Mouse (Mus musculus): Measurements from ENCODE around the gene Mycl. TPM values are rescaled to one million over a fixed set of nuclear protein-coding genes. Genes with fewer than 3 reads are reported as not detected.

Mycl gene
- total RNA-seq, 2 experiments from 2014 or later = 1.7 to 2.5 TPM

Other genes starting within 250 kb of the Mycl start
- gene Ppt1, start 159.4 kb upstream of the Mycl start, total RNA-seq (2015; ENCODE audit: low replicate concordance) = 33.6 and 48.4 TPM in 2 replicates
- gene Ppt1, start 159.4 kb upstream of the Mycl start, total RNA-seq (2017; ENCODE audit: low replicate concordance) = 12.9 and 14.9 TPM in 2 replicates
- 77.8 and 106 TPM in 2 replicates for gene Cap1, start 109.6 kb upstream of the Mycl start, total RNA-seq (2015; ENCODE audit: low replicate concordance)
- gene Cap1, start 109.6 kb upstream of the Mycl start, total RNA-seq (2017; ENCODE audit: low replicate concordance) = 76.8 and 86.9 TPM in 2 replicates
- not detected in 2 replicates for gene Mfsd2a, start 34.5 kb upstream of the Mycl start, total RNA-seq (2015; ENCODE audit: low replicate concordance)
- gene Mfsd2a, start 34.5 kb upstream of the Mycl start, total RNA-seq (2017; ENCODE audit: low replicate concordance) = not detected in 2 replicates
- 3.5 and 5.0 TPM in 2 replicates for gene Trit1, start 20.9 kb downstream of the Mycl start, total RNA-seq (2015; ENCODE audit: low replicate concordance)
- 2.0 and 3.2 TPM in 2 replicates for gene Trit1, start 20.9 kb downstream of the Mycl start, total RNA-seq (2017; ENCODE audit: low replicate concordance)
- gene Bmp8b, start 109.5 kb downstream of the Mycl start, total RNA-seq (2015; ENCODE audit: low replicate concordance) = 0.19 TPM in 1 of 2 replicates, not detected in the other
- gene Bmp8b, start 109.5 kb downstream of the Mycl start, total RNA-seq (2017; ENCODE audit: low replicate concordance) = 0.28 TPM in 1 of 2 replicates, not detected in the other
- not detected in 2 replicates for gene Oxct2b, start 120.6 kb downstream of the Mycl start, total RNA-seq (2015; ENCODE audit: low replicate concordance)
- gene Oxct2b, start 120.6 kb downstream of the Mycl start, total RNA-seq (2017; ENCODE audit: low replicate concordance) = not detected in 2 replicates
- 5.2 and 5.6 TPM in 2 replicates for gene Ppie, start 144.3 kb downstream of the Mycl start, total RNA-seq (2015; ENCODE audit: low replicate concordance)
- gene Ppie, start 144.3 kb downstream of the Mycl start, total RNA-seq (2017; ENCODE audit: low replicate concordance) = 4.3 and 15.4 TPM in 2 replicates
- not detected in 2 replicates for gene Hpcal4, start 187.6 kb downstream of the Mycl start, total RNA-seq (2015; ENCODE audit: low replicate concordance)
- not detected in 2 replicates for gene Hpcal4, start 187.6 kb downstream of the Mycl start, total RNA-seq (2017; ENCODE audit: low replicate concordance)
- not detected in 2 replicates for gene Nt5c1a, start 205.9 kb downstream of the Mycl start, total RNA-seq (2015; ENCODE audit: low replicate concordance)
- not detected in 2 replicates for gene Nt5c1a, start 205.9 kb downstream of the Mycl start, total RNA-seq (2017; ENCODE audit: low replicate concordance)
- 0.21 TPM in 1 of 2 replicates, not detected in the other for gene Heyl, start 237.9 kb downstream of the Mycl start, total RNA-seq (2015; ENCODE audit: low replicate concordance)
- not detected in 2 replicates for gene Heyl, start 237.9 kb downstream of the Mycl start, total RNA-seq (2017; ENCODE audit: low replicate concordance)